Mouse (Mus musculus) lung, adult 2 months (tissue): Measurements from ENCODE around the gene Tor3a.

ENCODE experiments used
- CTCF ChIP-seq: fragments of 200-500 bp; IDR thresholded peaks from 2 replicates; pipeline ENCODE4 v1.5.1; 2011; ENCODE audit warnings: mild to moderate bottlenecking, low read length, control low read depth; ENCODE audit not compliant: insufficient read depth
- POLR2A ChIP-seq: fragments of 200-500 bp; IDR thresholded peaks from 2 replicates; pipeline ENCODE4 v1.6.1; 2011; ENCODE audit warnings: low read depth, mild to moderate bottlenecking, control low read depth, low read length, borderline replicate concordance; ENCODE audit errors: extremely low read depth

DNA sequence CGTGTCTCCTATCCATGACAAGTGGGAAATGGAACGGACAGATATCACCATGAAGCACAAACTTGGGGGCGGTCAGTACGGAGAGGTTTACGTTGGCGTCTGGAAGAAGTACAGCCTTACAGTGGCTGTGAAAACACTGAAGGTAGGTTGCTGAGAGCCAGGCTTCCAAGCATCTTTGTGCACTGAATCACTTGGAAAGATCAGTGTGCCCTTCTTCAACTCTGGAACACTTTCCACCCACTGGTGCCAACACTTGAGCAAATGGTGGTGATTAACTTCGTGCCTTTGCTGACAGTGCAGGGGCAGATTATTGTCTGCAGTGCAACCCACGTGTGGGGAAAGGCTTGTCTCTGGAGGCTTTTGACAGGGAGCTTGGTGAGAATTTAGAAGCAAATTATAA lies 44.2 kb downstream of the Tor3a start:
- TF ChIP-seq CTCF (no peak), POLR2A (no peak)
